Mouse (Mus musculus) neural tube, embryonic 11.5 days (tissue): Measurements from ENCODE around the gene Mga. TPM values are rescaled to one million over a fixed set of nuclear protein-coding genes. Genes with fewer than 3 reads are reported as not detected.

Experiments
- ATAC-seq: fragments of 200-750 bp; cut with Nextera tagmentation; 2 replicates; pipeline ENCODE4 v1.8.0; 2017; ENCODE audit warnings: moderate number of reproducible peaks, mild to moderate bottlenecking, moderate TSS enrichment, moderate library complexity; ENCODE audit not compliant: insufficient read depth, low FRiP score, low TSS enrichment
- DNase-seq: peaks from one replicate; pipeline ENCODE4 v3.0.0-alpha.2; 2015; ENCODE audit warnings: low spot score
- H3K27ac ChIP-seq: fragments of 300-500 bp; sonication (generic); 2 replicates; pipeline ENCODE4 v1.5.1; 2014; ENCODE audit warnings: low read depth, mild to moderate bottlenecking, low read length
- H3K27me3 ChIP-seq: fragments of 300-500 bp; sonication (generic); 2 replicates; pipeline ENCODE4 v1.6.1; 2014; ENCODE audit warnings: mild to moderate bottlenecking, low read length, mixed read lengths; ENCODE audit not compliant: control insufficient read depth, insufficient read depth
- H3K36me3 ChIP-seq: fragments of 300-500 bp; sonication (generic); 2 replicates; pipeline ENCODE4 v1.6.1; 2014; ENCODE audit warnings: mild to moderate bottlenecking, low read length, moderate library complexity, mixed read lengths; ENCODE audit not compliant: control insufficient read depth, insufficient read depth
- H3K4me1 ChIP-seq: fragments of 300-500 bp; sonication (generic); 2 replicates; pipeline ENCODE4 v1.6.1; 2014; ENCODE audit warnings: low read length, mixed read lengths; ENCODE audit not compliant: control insufficient read depth, insufficient read depth
- H3K4me2 ChIP-seq: fragments of 300-500 bp; sonication (generic); 2 replicates; pipeline ENCODE4 v1.6.1; 2014; ENCODE audit warnings: low read depth, mild to moderate bottlenecking, moderate library complexity
- H3K4me3 ChIP-seq: fragments of 300-500 bp; sonication (generic); 2 replicates; pipeline ENCODE4 v1.5.1; 2014; ENCODE audit warnings: low read depth, low read length
- H3K9ac ChIP-seq: fragments of 300-500 bp; sonication (generic); 2 replicates; pipeline ENCODE4 v1.6.1; 2014; ENCODE audit warnings: mild to moderate bottlenecking, low read length
- H3K9me3 ChIP-seq: fragments of 300-500 bp; sonication (generic); 2 replicates; pipeline ENCODE4 v1.6.1; 2016; ENCODE audit warnings: low read length; ENCODE audit not compliant: control insufficient read depth
- WGBS: fragments of 180-500 bp; shearing (Covaris S2); extraction: QIAGEN DNeasy Blood & Tissue Kit; methylation state at CpG from one replicate; pipeline ENCODE4 v1.1.7; 2014; 5-methylcytosine and 5-hydroxymethylcytosine counted together
- polyA plus RNA-seq: library from polyadenylated mRNA; unstranded; fragments of >200 nt; fragmentation: Nextera tagmentation; extraction: Ambion mirVana; gene quantifications from 2 replicates; pipeline ENCODE4 v1.2.1, GENCODE M21; 2014

The Mga gene
- polyA plus RNA-seq = 31.0 and 36.3 TPM in 2 replicates

DNA sequence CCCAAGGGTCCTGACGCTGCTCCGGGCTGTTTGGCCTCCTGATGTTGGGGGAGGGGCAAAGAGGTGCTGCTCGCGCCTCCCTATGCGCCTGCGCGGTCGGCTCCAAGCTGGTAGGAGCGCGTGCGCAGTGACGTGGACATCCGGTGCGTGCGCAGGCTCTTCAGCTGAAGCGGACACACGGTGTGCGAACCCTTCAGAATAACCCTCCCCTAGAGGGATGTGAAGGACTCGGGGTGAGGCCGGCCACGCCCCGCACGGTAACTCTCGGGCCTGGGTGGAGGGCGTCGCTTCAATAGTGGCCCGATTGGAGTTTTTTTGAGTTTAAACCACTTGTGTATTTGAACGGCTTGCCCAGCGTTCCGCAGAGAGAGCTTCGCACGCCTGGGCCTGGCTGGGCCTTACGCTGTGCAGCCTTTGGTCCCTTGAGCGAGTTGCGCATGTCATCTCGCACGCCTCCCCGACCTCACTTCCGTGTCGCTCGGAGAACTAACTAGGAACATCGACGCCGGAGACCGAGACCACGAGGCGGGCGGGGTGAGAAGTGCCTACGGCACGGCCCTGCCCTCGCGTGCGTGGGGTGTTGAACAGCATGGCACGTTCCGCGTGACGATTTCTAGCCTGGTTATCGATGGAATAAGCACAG lies at the start of gene Mga:
Mga (plus strand) TSS at position 139 of the 643 bp plus-strand sequence.
- H3K4me1 ChIP-seq = peaks cover 7% of the 10 kb centered on the region; the same call in 1 of the 2 replicates
- H3K4me3 ChIP-seq = peak within 1 kb of the TSS; percentile 51
- no peaks in the 10 kb centered on the region for H3K27me3 ChIP-seq
- H3K4me2 ChIP-seq = peak within 1 kb of the TSS; percentile 85
- H3K36me3 ChIP-seq = no peaks in the 10 kb centered on the region
- DNase-seq (peak; percentile 99), ATAC-seq (peak; percentile 95)
- under 1% methylated on average over 58 of the region's 58 CpGs for WGBS
- H3K9ac ChIP-seq = peak within 1 kb of the TSS; percentile 59
- H3K9me3 ChIP-seq = no peaks in the 10 kb centered on the region
- H3K27ac ChIP-seq = peak within 1 kb of the TSS; percentile 85

DNA sequence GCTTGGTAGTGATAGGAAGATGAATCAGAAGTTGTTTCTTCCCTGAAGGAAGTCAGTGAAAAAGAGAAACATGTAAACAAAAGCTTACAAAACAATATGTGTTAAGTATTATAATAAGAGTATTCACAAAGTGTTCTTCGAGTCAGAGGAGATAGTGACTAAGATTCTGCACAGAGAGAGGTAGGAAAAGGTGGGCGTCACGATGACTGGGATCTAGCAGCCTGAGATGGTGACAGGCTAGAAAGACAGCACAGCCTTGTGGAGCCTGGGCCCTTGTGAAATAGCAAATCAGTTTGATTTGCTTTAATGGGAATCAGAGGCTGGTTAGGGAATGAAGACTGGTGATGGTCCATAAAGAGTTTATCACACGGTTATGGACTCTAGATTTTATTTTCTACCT lies 43.2 kb upstream of the Mga start:
- Histone ChIP-seq H3K9me3 (no peaks in the 10 kb centered on the region), H3K27me3 (no peaks in the 10 kb centered on the region), H3K27ac (no peak overlapping the region), H3K4me1 (no peaks in the 10 kb centered on the region), H3K4me2 (no peak overlapping the region), H3K4me3 (no peak overlapping the region), H3K9ac (no peak overlapping the region), H3K36me3 (no peaks in the 10 kb centered on the region)
- WGBS = 87% methylated on average over 4 of the region's 4 CpGs
- no peak for DNase-seq
- no peak for ATAC-seq

DNA sequence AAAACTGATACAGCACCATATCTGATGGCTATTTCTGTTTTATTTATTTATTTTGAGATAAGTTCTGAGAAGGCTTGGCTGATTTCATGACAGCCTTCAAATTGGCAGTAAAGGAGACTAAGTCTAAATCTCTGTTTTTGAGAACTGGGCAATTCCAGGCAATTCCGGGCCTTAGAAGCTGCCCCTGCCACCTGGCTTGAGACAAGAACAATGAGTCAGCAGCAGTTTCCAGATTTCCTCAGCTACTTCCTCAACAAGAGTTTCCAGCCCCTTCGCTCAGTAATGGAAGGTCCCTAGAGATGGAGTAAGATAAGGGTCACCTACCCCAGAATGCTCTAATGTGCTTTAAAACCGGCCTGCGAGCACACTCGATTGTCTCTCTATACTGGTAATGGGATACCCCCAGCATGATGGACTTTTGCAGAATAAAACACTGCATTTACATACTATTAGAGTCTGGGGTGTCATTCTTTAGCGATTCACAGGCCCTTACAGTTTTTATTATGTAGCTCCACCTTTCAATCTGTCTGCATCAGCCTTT lies 41.6 kb upstream of the Mga start:
- no peak overlapping the region for H3K4me2 ChIP-seq
- H3K36me3 ChIP-seq = no peaks in the 10 kb centered on the region
- no peak overlapping the region for H3K27ac ChIP-seq
- no peaks in the 10 kb centered on the region for H3K27me3 ChIP-seq
- H3K4me3 ChIP-seq = no peak overlapping the region
- DNase-seq (no peak), ATAC-seq (no peak)
- H3K9me3 ChIP-seq = no peaks in the 10 kb centered on the region
- H3K9ac ChIP-seq = no peak overlapping the region
- WGBS = 61% methylated on average over 6 of the region's 6 CpGs
- no peaks in the 10 kb centered on the region for H3K4me1 ChIP-seq

DNA sequence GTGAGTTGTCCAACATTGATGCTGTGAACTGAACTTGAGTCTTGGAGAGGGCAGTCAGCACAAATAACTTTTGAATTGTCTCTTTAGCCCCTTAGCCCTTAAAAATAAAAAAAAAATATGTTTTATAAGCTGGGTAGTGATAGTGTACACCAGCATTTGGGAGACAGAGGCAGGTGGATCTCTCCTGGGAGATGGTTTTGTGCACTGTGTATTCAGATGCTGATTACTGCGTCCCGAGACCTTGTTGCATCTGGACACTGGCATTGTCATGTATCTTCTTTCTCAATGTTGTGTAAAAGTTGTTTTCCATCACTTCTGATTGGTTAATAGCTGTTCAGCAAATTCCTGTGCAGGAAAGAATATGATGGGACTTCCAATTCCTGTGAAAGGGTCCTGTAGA lies 39.7 kb upstream of the Mga start:
- no peak overlapping the region for H3K9ac ChIP-seq
- no peak overlapping the region for H3K4me3 ChIP-seq
- H3K4me1 ChIP-seq = no peaks in the 10 kb centered on the region
- H3K36me3 ChIP-seq = no peaks in the 10 kb centered on the region
- H3K27ac ChIP-seq = no peak overlapping the region
- no peak for DNase-seq
- no peak overlapping the region for H3K4me2 ChIP-seq
- 91% methylated on average over 2 of the region's 2 CpGs for WGBS
- no peak for ATAC-seq
- no peaks in the 10 kb centered on the region for H3K9me3 ChIP-seq
- no peaks in the 10 kb centered on the region for H3K27me3 ChIP-seq

DNA sequence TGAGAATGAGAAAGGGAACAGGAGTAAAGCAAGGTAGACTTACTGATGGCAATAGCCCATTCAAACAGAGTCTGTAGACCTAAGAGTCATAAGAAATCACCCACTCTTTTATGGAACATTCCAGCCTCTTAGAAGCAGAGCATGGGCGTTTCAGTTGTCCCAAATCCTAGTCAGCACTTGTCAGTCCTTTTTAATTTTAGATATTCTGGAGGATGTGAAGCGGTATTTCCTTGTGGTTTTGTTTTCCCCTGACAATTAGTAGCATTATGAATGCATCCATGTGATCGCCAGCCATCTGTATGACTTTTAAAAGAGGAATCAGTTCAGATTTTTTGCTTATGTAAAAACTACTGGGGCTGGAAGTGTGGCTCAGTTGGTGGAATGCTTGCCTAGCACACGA lies 32.5 kb upstream of the Mga start:
- 81% methylated on average over 4 of the region's 4 CpGs for WGBS
- no peaks in the 10 kb centered on the region for H3K9me3 ChIP-seq
- no peak overlapping the region for H3K4me3 ChIP-seq
- H3K36me3 ChIP-seq = no peaks in the 10 kb centered on the region
- no peak overlapping the region for H3K9ac ChIP-seq
- no peak overlapping the region for H3K27ac ChIP-seq
- no peaks in the 10 kb centered on the region for H3K4me1 ChIP-seq
- DNase-seq (no peak), ATAC-seq (no peak)
- no peak overlapping the region for H3K4me2 ChIP-seq
- H3K27me3 ChIP-seq = no peaks in the 10 kb centered on the region

DNA sequence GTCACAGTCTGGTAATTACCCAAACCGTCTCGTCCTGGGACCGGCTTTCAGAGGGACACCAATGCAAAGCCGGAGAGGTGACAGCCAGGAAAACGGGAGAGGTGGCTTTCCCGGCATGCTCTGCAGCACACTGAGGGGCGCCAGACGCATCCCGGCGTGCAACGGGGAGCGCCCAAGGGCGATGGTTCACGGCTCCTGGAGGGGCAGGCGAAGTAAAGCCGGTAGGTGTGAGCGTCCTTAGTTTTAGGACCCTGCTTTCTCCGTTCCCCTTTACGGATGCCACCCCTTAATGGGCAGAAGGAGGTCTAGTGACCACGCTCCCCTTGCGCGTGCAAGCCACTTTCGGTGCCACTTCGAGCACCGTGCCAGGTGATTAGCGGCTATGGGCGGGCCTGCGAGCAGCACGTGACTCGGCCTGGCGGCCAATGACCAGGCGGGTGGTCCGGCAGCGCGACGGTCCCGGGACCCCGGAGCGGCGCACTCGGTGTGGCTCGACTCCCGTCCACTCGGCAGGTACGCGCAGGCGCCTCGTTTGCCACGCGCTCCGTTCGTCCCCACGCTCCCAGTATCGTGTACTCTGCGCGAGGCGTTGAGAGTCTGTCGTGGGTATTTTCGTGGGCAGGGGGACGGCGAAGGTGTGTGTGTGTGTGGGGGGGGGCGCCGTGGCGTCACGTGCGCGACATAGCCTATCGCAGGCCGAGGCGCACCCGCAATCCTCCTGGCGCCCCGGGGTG lies 24.5 kb upstream of the Mga start:
- 0 out of 2 replicates have a peak, but pooled peaks cover 3% of the 10 kb centered on the region for H3K4me1 ChIP-seq
- H3K36me3 ChIP-seq = no peaks in the 10 kb centered on the region
- H3K4me3 ChIP-seq = peak overlapping the region; percentile 46
- DNase-seq (peak; percentile 81), ATAC-seq (peak; percentile 90)
- peak overlapping the region; percentile 49; the same call in 1 of the 2 replicates for H3K27ac ChIP-seq
- peak overlapping the region; percentile 79 for H3K4me2 ChIP-seq
- WGBS = under 1% methylated on average over 70 of the region's 73 CpGs
- peak overlapping the region; percentile 69 for H3K9ac ChIP-seq
- no peaks in the 10 kb centered on the region for H3K27me3 ChIP-seq
- no peaks in the 10 kb centered on the region for H3K9me3 ChIP-seq

DNA sequence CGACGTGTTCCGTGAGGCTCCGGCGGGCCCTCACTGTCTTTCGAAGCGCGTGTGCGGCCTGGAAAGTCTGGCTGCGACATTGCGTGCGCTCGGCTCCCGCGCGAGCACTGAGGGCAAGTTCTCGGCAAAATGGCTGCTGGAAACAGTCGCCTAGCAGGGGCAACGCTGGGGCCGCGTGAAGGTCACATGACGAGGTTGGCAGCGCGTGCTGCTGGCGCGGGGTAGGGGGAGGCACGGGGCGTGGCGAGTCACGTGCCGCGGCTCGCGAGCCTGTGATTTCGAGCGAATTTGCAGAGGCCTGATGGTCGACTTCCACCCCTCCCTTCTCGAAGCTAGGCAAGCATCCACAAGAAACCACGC lies 23.9 kb upstream of the Mga start:
- 1% methylated on average over 39 of the region's 39 CpGs for WGBS
- peak; percentile 89 for DNase-seq
- peak overlapping the region; percentile 79 for H3K4me2 ChIP-seq
- peak overlapping the region; percentile 46 for H3K4me3 ChIP-seq
- no peaks in the 10 kb centered on the region for H3K9me3 ChIP-seq
- no peaks in the 10 kb centered on the region for H3K27me3 ChIP-seq
- H3K4me1 ChIP-seq = 0 out of 2 replicates have a peak, but pooled peaks cover 3% of the 10 kb centered on the region
- no peaks in the 10 kb centered on the region for H3K36me3 ChIP-seq
- peak overlapping the region; percentile 49; the same call in 1 of the 2 replicates for H3K27ac ChIP-seq
- ATAC-seq = peak; percentile 91
- peak overlapping the region; percentile 69 for H3K9ac ChIP-seq

DNA sequence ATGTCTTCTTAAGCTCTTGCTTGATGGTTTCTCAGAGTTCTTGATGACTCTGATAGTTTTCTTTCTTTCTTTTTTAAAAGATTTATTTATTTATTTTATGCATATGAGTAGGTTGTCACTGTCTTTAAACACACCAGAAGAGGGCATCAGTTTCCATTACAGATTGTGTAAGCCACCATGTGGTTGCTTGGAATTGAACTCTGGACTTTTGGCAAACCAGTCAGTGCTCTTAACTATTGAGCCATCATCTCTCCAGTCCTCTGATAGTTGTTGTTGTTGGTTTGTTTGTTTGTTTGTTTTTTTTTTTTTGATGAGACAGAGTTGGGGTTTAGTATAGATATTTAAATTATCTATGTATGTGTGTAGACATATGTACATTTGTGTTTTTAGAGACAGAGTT lies 21.0 kb upstream of the Mga start:
- no peak for ATAC-seq

More for the DNA sequence above, 21.0 kb upstream of the Mga start:
- no peak for DNase-seq
- Histone ChIP-seq H3K27me3 (no peaks in the 10 kb centered on the region), H3K9ac (no peak overlapping the region), H3K4me1 (0 out of 2 replicates have a peak, but pooled peaks cover 3% of the 10 kb centered on the region), H3K4me2 (no peak overlapping the region), H3K27ac (no peak overlapping the region), H3K36me3 (no peaks in the 10 kb centered on the region), H3K9me3 (no peaks in the 10 kb centered on the region), H3K4me3 (no peak overlapping the region)
